Mouse (Mus musculus): Measurements from ENCODE around the gene Ptpa.

- TF ChIP-seq CTCF (IDR thresholded peaks at IDR 0.05; ENCODE audit: low read depth, low read length) (peak; percentile 1; the same call in 1 of the 2 replicates), POLR2A (IDR thresholded peaks at IDR 0.05; ENCODE audit: extremely low read depth, insufficient read depth, low read length) (no peak)
Measured at GRCm38 (mm10) chr2:30440701-30441517, 25.1 kb downstream of the Ptpa start.

Data from liver, adult 2 months (tissue).